Mouse (Mus musculus) left cerebral cortex, postnatal 14 days (tissue): ENCODE measurements at regions not wholly inside any gene's neighbourhood (a gene's known extent, or its start where the extent isn't known, plus 50 kb on each side); places are given as distances from the start of the nearest gene placed in this dataset.

Experiments used
- DNase-seq, 2 experiments: peaks; one replicate each; pipeline ENCODE4 v3.0.0; 2021 to 2022; ENCODE audit warnings: low spot score in 2 of 2, mixed read lengths in 1 of 2
- intact Hi-C: fragments of 180-260 bp; cut with DNase I; formaldehyde crosslinking; loops from one replicate; pipeline ENCODE4 v1.15.1; 2025

DNA sequence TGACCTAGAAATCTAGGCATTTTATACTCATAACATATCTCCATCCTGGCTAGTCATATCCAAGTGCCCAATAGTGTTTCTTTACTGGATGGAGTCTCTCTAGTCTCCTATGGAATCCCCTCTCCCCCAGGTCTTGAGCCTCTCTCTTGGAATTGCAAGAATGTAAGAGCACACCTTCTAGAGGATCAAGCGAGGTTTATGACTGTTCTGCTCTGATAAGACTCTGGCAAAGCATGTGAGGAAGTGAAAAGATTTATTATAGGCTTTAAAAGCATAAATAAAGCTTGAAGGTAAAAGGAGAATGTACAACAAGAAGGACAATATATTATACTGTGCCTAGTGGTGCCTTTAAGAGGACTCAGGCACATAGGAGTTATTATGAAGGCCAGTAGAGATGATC lies 62.8 kb upstream of the Thsd7a start:
- no peak for DNase-seq

DNA sequence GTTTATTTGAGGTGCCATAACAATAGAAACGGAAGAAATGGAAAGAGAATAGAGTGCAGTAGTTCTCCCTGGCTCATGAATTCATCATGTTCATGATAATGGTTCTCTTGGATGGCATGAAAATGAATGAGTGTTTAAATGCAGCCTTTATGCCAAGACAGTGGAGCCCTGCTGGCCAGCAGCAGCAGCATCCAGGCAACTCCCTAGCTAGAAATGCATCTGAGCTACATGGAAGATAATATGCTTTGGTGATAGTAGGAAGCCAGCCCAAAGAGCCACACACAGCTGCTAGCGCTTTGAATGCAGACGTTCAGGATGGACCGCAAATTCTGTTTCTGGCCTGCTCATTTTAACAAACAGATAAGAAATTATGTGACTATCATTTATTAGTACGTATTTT lies 60.4 kb upstream of the Thsd7a start:
- intact Hi-C loops: no loop called here
- peak in 1 of 2 experiments; percentile 12 for DNase-seq

More for the DNA sequence above, 62.8 kb upstream of the Thsd7a start:
- intact Hi-C loops: no loop called here
